Mouse (Mus musculus): Measurements from ENCODE around the gene Lrrc26. TPM values are rescaled to one million over a fixed set of nuclear protein-coding genes. Genes with fewer than 3 reads are reported as not detected.

Gene Lrrc26
- total and polyA plus RNA-seq, 2 experiments from 2014 or later: not detected

DNA sequence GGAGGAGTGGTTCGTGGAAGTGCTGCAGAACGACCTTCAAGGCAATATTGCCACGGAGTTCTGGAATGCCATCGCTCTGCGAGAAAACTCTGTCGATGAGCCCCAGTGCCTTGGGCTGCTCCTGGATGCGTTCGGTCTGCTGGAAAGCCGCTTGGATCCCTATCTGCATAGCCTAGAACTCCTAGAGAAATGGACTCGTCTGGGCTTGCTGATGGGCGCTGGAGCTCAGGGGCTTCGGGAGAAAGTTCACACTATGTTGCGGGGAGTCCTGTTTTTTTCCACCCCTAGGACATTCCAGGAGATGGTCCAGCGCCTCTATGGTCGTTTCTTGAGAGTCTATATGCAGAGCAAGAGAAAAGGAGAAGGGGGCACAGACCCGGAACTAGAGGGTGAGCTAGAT, 16.7 kb upstream of the Lrrc26 start:
- ATAC-seq (ENCODE audit: insufficient read depth, low read depth) (no peak), DNase-seq (ENCODE audit: low spot score) (no peak)
- peak overlapping the region; percentile 85 for H3K4me2 ChIP-seq (ENCODE audit: low read depth, low read length)
- peak overlapping the region; percentile 67 for H3K9ac ChIP-seq (replicated peaks; ENCODE audit: low read depth, low read length)
- H3K9me3 ChIP-seq (replicated peaks; ENCODE audit: control insufficient read depth, low read length): no peaks in the 10 kb centered on the region
- H3K27me3 ChIP-seq (ENCODE audit: control insufficient read depth, insufficient read depth, low read length): no peaks in the 10 kb centered on the region
- H3K4me3 ChIP-seq (ENCODE audit: low read depth, low read length): peak overlapping the region; percentile 80
- TF ChIP-seq EP300 (IDR thresholded peaks at IDR 0.05; ENCODE audit: low read depth) (no peak), CTCF (IDR thresholded peaks at IDR 0.05; ENCODE audit: low read depth) (no peak)
- H3K4me1 ChIP-seq (ENCODE audit: control insufficient read depth, insufficient read depth): peaks cover 17% of the 10 kb centered on the region
- 24% methylated on average over 16 of the region's 16 CpGs for WGBS
- peak overlapping the region; percentile 87 for H3K27ac ChIP-seq (ENCODE audit: low read depth)
- H3K36me3 ChIP-seq (replicated peaks; ENCODE audit: control insufficient read depth, insufficient read depth, low read length): peaks cover 61% of the 10 kb centered on the region

DNA sequence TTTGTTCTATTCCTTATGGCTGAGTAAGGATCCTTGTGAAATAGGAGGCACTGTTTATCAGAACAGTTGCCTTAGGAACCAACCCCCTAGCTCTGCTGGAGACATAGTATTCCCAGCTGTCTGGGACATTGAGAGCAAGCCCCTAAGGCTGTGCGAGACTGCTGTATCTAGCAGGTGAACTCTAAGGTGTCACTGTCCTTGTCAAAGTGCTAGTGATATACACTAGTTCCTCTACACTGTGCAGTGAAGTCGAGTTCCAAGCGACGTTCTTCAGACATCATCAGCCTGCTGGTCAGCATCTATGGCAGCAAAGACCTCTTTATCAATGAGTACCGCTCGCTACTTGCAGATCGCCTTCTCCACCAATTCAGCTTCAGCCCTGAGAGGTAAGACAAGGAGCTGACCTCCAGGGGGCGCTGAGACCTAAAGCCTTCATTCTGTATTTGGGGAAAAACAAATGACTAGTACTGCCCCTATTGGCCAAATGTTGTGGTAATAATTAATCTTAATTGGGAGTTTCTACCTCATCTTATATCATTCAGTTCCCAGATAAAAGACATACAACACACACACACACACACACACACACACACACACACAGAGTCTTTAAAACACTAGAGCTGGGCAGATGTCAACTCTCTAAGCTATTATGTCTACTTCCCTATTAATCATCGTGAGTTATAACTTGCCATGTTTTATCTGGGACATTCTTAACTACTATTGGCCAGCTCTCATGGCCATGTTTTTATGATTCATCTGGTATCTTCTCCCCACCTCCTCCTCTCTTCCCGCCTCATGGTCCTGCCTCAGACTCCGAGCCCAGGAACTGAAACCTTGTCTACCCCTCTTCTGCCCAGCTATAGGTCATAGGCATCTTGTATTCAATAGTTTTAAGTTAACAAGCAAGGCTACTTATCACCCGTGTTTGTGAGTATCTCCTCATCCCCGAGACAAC, 10.5 kb upstream of the Lrrc26 start:
- WGBS: 55% methylated on average over 13 of the region's 13 CpGs
- Histone ChIP-seq H3K4me1 (ENCODE audit: control insufficient read depth, insufficient read depth) (no peaks in the 10 kb centered on the region), H3K4me3 (ENCODE audit: low read depth, low read length) (no peak overlapping the region), H3K36me3 (replicated peaks; ENCODE audit: control insufficient read depth, insufficient read depth, low read length) (peaks cover 93% of the 10 kb centered on the region), H3K27ac (ENCODE audit: low read depth) (no peak overlapping the region), H3K9me3 (replicated peaks; ENCODE audit: control insufficient read depth, low read length) (no peaks in the 10 kb centered on the region), H3K4me2 (ENCODE audit: low read depth, low read length) (no peak overlapping the region), H3K9ac (replicated peaks; ENCODE audit: low read depth, low read length) (no peak overlapping the region), H3K27me3 (ENCODE audit: control insufficient read depth, insufficient read depth, low read length) (no peaks in the 10 kb centered on the region)
- DNase-seq (ENCODE audit: low spot score) (peak; percentile 74), ATAC-seq (ENCODE audit: insufficient read depth, low read depth) (0 out of 2 replicates have a peak, but pooled peaks have one; percentile 33)
- TF ChIP-seq CTCF (IDR thresholded peaks at IDR 0.05; ENCODE audit: low read depth): peak; percentile 83
- no peak for TF ChIP-seq EP300 (IDR thresholded peaks at IDR 0.05; ENCODE audit: low read depth)

DNA sequence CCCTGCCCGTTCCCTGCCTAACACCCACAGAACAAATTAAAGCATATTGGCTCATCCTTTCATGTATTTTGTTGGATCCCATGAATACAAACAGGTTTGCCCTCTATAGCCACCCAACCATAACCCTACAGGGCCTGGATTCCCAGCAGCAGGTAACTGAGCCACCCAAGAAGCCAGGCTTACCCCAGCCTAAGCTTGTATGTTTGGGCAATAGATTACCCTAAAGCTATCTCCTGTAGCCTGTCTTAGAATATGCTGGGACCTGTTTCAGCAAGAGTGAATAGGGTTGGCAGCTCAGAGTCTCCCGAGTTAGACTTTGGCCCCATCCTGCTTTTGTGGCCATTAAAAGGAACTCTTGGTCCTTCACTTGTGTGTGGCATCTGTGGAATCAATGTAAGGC, 4.2 kb upstream of the Lrrc26 start:
- H3K4me3 ChIP-seq (ENCODE audit: low read depth, low read length): no peak overlapping the region
- WGBS: 89% methylated on average over 2 of the region's 2 CpGs
- no peak overlapping the region for H3K27ac ChIP-seq (ENCODE audit: low read depth)
- H3K36me3 ChIP-seq (replicated peaks; ENCODE audit: control insufficient read depth, insufficient read depth, low read length): peaks cover 51% of the 10 kb centered on the region
- H3K4me1 ChIP-seq (ENCODE audit: control insufficient read depth, insufficient read depth): peaks cover 7% of the 10 kb centered on the region
- no peak for ATAC-seq (ENCODE audit: insufficient read depth, low read depth)
- no peak for DNase-seq (ENCODE audit: low spot score)
- H3K4me2 ChIP-seq (ENCODE audit: low read depth, low read length): no peak overlapping the region
- no peak overlapping the region for H3K9ac ChIP-seq (replicated peaks; ENCODE audit: low read depth, low read length)
- H3K9me3 ChIP-seq (replicated peaks; ENCODE audit: control insufficient read depth, low read length): no peaks in the 10 kb centered on the region
- no peak for TF ChIP-seq CTCF (IDR thresholded peaks at IDR 0.05; ENCODE audit: low read depth)
- no peak for TF ChIP-seq EP300 (IDR thresholded peaks at IDR 0.05; ENCODE audit: low read depth)
- H3K27me3 ChIP-seq (ENCODE audit: control insufficient read depth, insufficient read depth, low read length): peaks cover 26% of the 10 kb centered on the region

- H3K9ac ChIP-seq (replicated peaks; ENCODE audit: low read depth, low read length): no peak overlapping the region
- peaks cover 34% of the 10 kb centered on the region for H3K27me3 ChIP-seq (ENCODE audit: control insufficient read depth, insufficient read depth, low read length)
- no peak for ATAC-seq (ENCODE audit: insufficient read depth, low read depth)
- no peak overlapping the region for H3K4me2 ChIP-seq (ENCODE audit: low read depth, low read length)
- H3K36me3 ChIP-seq (replicated peaks; ENCODE audit: control insufficient read depth, insufficient read depth, low read length): peaks cover 44% of the 10 kb centered on the region
- H3K4me3 ChIP-seq (ENCODE audit: low read depth, low read length): no peak overlapping the region
- 53% methylated on average over 1 of the region's 1 CpGs for WGBS
- H3K27ac ChIP-seq (ENCODE audit: low read depth): no peak overlapping the region
- TF ChIP-seq EP300 (IDR thresholded peaks at IDR 0.05; ENCODE audit: low read depth): no peak
- no peak for TF ChIP-seq CTCF (IDR thresholded peaks at IDR 0.05; ENCODE audit: low read depth)
- DNase-seq (ENCODE audit: low spot score): no peak
- H3K9me3 ChIP-seq (replicated peaks; ENCODE audit: control insufficient read depth, low read length): no peaks in the 10 kb centered on the region
- peaks cover 11% of the 10 kb centered on the region for H3K4me1 ChIP-seq (ENCODE audit: control insufficient read depth, insufficient read depth)
Measured at GRCm38 (mm10) chr2:25286314-25286713, 3.4 kb upstream of the Lrrc26 start.

- peak; percentile 43 for ATAC-seq (ENCODE audit: insufficient read depth, low read depth)
- Histone ChIP-seq H3K9me3 (replicated peaks; ENCODE audit: control insufficient read depth, low read length) (no peaks in the 10 kb centered on the region), H3K4me1 (ENCODE audit: control insufficient read depth, insufficient read depth) (peaks cover 12% of the 10 kb centered on the region), H3K9ac (replicated peaks; ENCODE audit: low read depth, low read length) (no peak overlapping the region), H3K4me3 (ENCODE audit: low read depth, low read length) (no peak overlapping the region), H3K27me3 (ENCODE audit: control insufficient read depth, insufficient read depth, low read length) (peaks cover 41% of the 10 kb centered on the region), H3K27ac (ENCODE audit: low read depth) (no peak overlapping the region), H3K4me2 (ENCODE audit: low read depth, low read length) (no peak overlapping the region), H3K36me3 (replicated peaks; ENCODE audit: control insufficient read depth, insufficient read depth, low read length) (peaks cover 40% of the 10 kb centered on the region)
- no peak for DNase-seq (ENCODE audit: low spot score)
- WGBS: 24% methylated on average over 7 of the region's 7 CpGs
- TF ChIP-seq CTCF (IDR thresholded peaks at IDR 0.05; ENCODE audit: low read depth) (no peak), EP300 (IDR thresholded peaks at IDR 0.05; ENCODE audit: low read depth) (no peak)
Measured at GRCm38 (mm10) chr2:25286837-25287636, 2.7 kb upstream of the Lrrc26 start.
